Mouse (Mus musculus) lung, postnatal 10 days (tissue): Measurements from ENCODE around the gene Ndufs7.
"Not testable (repeated sequence)": the region's sequence is repeated elsewhere in the genome, so short reads cannot be mapped to it uniquely, and the experiment has no call there.

Experiments used
- DNase-seq: peaks from one replicate; pipeline ENCODE4 v3.0.0; 2021

The Ndufs7 gene

DNA sequence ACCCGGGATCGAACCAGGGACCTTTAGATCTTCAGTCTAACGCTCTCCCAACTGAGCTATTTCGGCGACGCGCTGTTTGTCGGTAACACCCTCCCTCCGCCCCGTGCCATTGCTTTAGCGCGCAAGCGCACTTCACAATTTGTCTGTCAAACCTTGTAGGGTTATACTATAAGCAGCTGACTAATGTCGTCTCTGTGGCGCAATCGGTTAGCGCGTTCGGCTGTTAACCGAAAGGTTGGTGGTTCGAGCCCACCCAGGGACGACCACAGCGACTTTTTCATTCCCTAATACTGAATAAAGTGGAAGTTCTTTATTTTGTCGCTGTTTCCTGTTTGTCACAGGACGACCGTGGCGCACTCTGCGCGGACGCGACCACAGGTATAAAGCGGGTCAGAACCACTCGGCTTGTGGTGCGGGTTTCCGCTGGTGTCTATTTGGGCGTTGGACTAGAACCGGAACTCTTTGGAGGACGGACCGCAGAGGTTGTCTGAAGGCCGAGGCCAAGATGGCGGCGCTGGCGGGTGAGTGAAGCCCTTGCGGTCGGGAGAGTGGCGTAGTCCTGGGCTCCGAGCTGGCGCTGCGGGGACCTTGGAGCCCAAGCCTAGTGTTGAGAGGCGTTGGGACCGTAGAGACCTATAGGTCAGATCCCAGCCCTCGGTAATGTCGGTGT, at the start of gene Ndufs7:
Ndufs7 (plus strand) TSS at position 151 of the 670 bp plus-strand sequence.
- DNase-seq = peak; percentile 97

- DNase-seq = peak; percentile 93
These were observed 49.4 kb upstream of the Ndufs7 start for GRCm38 (mm10) chr10:80199440-80200008.

DNA sequence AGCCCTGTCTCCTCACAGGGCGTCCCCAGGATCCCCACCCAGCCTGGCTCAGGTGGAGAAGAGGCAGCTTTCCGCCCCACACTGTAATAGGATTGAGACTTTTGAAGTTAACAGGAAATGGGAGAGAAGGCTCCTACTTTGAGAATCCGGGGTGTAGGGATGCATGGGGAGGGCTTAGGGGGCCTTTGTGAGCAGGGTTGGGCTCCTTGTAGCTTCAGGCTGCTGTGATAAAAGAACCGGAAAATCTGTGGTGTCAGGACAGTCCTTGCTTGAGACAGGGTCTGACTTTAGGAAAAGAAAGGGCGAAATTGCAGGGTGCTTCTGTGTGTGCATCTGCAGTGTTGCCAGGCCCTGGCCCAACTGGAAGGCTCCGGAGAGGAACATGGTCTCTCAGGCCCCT, 48.4 kb upstream of the Ndufs7 start:
- DNase-seq = no peak

GRCm38 (mm10) chr10:80204055-80204454, 44.9 kb upstream of the Ndufs7 start:
- no peak for DNase-seq

DNA sequence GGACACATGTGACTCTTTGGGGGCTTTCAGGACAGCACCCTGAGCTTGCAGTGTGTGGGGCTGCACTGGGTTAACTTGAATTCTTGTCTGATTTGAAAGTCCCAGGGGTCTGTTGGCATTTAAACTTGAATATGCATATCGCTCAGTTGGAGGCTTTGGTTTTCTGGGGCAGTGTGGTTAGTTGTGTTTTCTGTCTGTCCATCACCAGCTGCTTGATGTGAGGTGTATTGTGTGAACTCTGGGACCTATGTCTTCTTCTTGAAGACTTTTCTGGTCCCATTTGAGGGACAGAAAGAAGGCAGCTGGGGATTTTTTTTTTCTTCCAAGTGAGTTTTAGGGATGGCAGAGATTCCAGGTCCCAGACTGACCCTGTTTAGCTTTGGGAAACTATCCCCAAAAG, 41.7 kb upstream of the Ndufs7 start:
- DNase-seq = no peak

- DNase-seq = no peak
These were observed 41.2 kb upstream of the Ndufs7 start for GRCm38 (mm10) chr10:80207676-80208075.

DNA sequence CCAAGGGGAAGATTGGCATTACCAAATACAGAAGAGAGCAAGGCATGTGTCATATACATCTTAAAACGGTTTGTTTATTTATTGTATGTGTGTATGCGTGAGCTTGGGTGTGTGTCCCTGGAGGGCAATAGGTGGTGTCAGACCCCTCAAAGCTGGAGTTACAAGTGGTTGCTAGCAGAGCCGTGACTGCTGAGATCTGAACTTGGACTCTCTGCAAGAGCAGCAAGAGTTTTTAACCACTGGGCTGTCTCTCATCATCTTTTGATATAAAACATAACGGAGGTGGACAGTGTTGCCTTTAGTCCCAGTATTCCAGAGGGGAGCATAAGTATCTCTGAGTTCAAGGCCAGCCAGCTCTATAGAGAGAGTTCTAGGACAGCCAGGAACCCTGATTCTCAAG, 40.7 kb upstream of the Ndufs7 start:
- no peak for DNase-seq

DNA sequence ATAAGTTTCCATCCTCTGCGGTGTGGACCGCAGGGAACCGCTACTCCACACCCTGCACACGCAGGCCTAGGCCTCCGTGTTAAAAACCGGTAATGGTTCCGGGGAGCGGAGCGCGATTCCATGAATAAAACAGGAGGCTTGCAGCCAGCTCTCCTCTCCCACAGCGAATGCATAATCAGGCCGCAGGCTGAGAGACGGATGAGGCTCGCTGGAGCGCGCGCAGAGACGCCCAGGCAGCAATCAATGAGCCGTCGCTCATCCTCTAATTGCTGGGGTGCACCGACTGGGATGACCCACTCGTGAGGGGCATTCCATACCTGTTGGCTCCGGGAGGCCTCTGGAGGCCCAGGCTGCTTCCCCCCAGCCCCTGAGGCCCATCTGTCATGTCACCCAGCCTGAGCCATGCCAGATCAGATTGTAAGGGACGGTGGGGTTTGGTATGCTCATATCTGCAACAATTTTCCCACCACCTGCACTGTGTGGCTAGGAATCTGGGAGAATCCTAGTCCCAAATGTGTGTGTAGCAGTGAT, 40.0 kb upstream of the Ndufs7 start:
- no peak for DNase-seq

DNA sequence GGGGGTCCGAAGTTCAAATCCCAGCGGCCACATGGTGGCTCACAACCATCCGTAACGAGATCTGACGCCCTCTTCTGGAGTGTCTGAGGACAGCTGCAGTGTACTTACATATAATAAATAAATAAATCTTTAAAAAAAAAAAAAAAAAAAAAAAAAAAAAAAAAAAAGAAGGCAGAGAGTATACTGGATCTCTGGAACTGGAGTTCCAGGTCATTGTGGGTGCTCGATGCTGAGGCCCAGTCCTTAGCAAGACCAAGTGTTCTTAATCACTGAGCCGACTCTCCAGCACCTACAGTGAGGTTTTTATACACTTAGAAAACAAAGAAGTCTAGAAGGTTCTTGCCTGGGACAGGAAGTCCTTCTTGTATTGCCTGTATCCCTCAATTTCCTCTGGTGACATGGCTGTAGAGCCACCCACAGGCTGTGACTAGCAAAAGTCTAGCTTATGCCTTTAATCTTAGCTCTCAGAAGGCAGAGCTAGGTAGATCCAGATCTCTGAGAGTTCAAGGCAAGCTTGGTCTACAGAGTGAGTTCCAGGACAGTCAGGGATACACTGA, 37.3 kb upstream of the Ndufs7 start:
- not testable (repeated sequence) for DNase-seq

- DNase-seq = no peak
These were observed 33.7 kb upstream of the Ndufs7 start for GRCm38 (mm10) chr10:80215048-80215772.

GRCm38 (mm10) chr10:80220676-80221075, 28.2 kb upstream of the Ndufs7 start:
- DNase-seq = no peak

DNA sequence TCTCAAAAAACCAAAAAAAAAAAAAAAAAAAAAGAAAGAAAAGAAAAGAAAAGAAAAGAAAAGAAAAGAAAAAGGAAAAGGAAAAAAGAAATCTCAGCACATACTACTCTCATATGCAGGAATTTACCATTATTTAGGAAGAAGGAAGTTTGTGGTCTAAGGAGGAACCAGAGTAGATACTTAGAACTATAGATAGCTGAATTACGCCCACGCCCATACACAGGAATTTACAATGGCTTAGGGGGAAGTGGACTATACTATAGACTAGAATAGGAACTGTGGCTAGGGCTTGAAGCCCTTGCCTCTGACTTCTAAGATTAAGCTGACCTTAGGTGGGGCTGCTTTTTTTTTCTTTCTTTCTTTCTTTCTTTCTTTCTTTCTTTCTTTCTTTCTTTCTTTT, 25.8 kb upstream of the Ndufs7 start:
- DNase-seq = not testable (repeated sequence)

DNA sequence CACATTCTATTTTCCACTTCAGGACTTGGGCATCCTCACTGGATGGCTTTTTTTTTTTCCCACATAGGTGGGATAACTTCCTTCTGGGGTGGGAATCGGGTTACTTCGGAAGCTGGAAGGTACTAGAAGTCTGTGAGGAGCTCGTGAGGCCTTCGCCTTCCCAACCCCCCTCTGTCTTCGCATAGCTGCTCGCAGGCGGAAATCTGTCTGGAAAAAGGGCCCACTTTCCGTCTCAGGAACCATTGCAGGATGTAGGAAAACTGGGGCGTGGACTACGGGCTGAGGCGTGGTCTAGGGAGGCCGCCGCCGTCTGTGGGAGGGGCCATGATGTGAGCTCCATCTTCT, 22.9 kb upstream of the Ndufs7 start:
- DNase-seq = no peak

- DNase-seq = peak; percentile 100
These were observed 22.3 kb upstream of the Ndufs7 start, which contains the start of gene Mum1 for GRCm38 (mm10) chr10:80226416-80227165. Gene Mum1, plus strand, starts transcription at chr10:80226434.

DNA sequence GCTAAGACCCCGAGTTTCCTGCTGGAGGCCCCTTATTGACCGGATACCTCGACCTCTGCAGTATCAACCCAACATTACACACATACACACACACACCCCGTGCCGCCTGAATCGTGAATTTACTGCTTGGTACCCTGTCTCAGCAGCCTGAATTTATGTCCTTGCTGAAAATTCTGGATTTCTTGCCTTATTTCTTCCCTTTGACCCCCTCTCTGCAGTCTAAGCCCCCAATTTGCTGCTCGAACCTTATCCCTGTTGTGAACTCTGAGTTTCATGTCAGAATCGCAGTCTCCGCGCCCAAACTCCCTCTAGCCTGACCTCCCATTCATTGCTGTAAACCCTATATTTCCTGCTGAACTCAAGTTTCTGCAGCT, 21.8 kb upstream of the Ndufs7 start:
- DNase-seq = no peak

GRCm38 (mm10) chr10:80227877-80228775, 20.8 kb upstream of the Ndufs7 start:
- no peak for DNase-seq

- no peak for DNase-seq
These were observed 12.6 kb upstream of the Ndufs7 start for GRCm38 (mm10) chr10:80236145-80236825.

DNA sequence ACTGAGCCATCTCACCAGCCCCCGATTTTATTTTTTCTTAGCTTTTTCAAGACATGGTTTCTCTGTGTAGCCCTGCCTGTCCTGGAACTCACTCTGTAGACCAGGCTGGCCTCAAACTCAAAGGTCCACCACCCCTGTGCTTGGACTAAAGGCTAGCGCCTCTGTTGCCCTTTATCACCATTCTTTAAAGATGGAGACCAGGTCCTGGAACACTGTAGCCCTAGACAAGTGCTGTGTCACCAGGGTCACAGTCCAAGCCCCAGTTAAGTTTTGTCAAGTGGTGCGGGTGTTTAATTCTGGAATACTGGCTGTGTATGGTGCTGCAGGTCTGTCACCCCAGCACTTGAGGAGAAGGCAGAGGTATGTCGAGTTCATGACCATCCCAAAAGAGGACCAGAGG, 11.9 kb upstream of the Ndufs7 start:
- no peak for DNase-seq

GRCm38 (mm10) chr10:80238306-80238705, 10.6 kb upstream of the Ndufs7 start:
- no peak for DNase-seq

- no peak for DNase-seq
These were observed 9.1 kb upstream of the Ndufs7 start for GRCm38 (mm10) chr10:80239791-80240190.

- DNase-seq = no peak
These were observed 6.8 kb upstream of the Ndufs7 start for GRCm38 (mm10) chr10:80242088-80242487.
